ENCODE assay signal across 8 mouse cellular contexts in the genomic region with DNA sequence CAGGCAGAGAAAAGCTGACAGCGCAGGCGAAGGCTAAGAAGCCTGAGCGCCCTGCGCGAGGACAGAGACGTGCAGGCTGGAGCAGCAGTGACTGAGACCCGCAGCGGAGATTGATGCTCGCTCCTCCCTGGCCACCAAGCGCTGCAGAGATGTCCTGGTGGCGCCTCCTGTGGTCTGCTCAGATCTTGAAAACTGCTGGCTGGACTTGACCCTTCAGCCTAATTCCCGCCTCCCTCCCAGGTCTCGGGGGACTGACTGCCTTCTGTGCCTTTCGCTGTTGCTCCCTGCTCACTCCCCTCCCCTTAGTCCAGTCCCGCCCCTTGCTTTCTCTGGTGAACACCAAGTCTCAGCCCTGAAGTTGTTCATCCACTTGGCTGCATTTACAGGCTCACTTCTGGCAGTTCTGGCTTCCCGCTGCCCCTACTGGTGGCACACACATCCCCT. TPM values are rescaled to one million over a fixed set of nuclear protein-coding genes. Genes with fewer than 3 reads are reported as not detected.
DNase-seq lines count a peak whose midpoint lies in the region; ATAC-seq and TF ChIP-seq lines count a peak whose summit lies in the region.

A gene (minus strand): TSS at position 180 of the 444 bp plus-strand sequence.

- H3K9ac ChIP-seq in hindbrain, embryonic 13.5 days, result peak within 1 kb of the TSS; percentile 73
- H3K9ac ChIP-seq in midbrain, embryonic 12.5 days (replicated peaks), result peak within 1 kb of the TSS; percentile 50; the same call in 1 of the 2 replicates

- H3K4me1 ChIP-seq in hindbrain, embryonic 13.5 days (replicated peaks), result peaks cover 16% of the 10 kb centered on the region
- peaks cover 7% of the 10 kb centered on the region; the same call in 1 of the 2 replicates for H3K4me1 ChIP-seq in midbrain, embryonic 12.5 days
- H3K4me1 ChIP-seq in small intestine, adult 2 months (ENCODE audit: control insufficient read depth, insufficient read depth, insufficient read length, low read length), result no peaks in the 10 kb centered on the region

- H3K4me3 ChIP-seq in hindbrain, embryonic 13.5 days, result peak within 1 kb of the TSS; percentile 48
- H3K4me3 ChIP-seq in midbrain, embryonic 12.5 days, result peak within 1 kb of the TSS; percentile 47
- H3K4me3 ChIP-seq in small intestine, adult 2 months (ENCODE audit: low read depth, low read length), result peak within 1 kb of the TSS; percentile 8; the same call in 1 of the 2 replicates

- no peaks in the 10 kb centered on the region for H3K36me3 ChIP-seq in hindbrain, embryonic 13.5 days
- no peaks in the 10 kb centered on the region for H3K36me3 ChIP-seq in midbrain, embryonic 12.5 days
- no peaks in the 10 kb centered on the region for H3K36me3 ChIP-seq in small intestine, adult 2 months (ENCODE audit: control insufficient read depth, insufficient read depth, low read length)

- H3K9me3 ChIP-seq in hindbrain, embryonic 13.5 days, result no peaks in the 10 kb centered on the region
- no peaks in the 10 kb centered on the region for H3K9me3 ChIP-seq in midbrain, embryonic 12.5 days

- TF ChIP-seq CTCF in small intestine, adult 2 months (IDR thresholded peaks at IDR 0.05; ENCODE audit: extremely low read depth, insufficient read length, insufficient replicate concordance, low read depth, low read length), result no peak

- under 1% methylated on average over 16 of the region's 16 CpGs for WGBS in hindbrain, embryonic 13.5 days
- 1% methylated on average over 16 of the region's 16 CpGs for WGBS in midbrain, embryonic 12.5 days
- 6% methylated on average over 16 of the region's 16 CpGs for WGBS in small intestine, adult 2 months

- H3K27me3 ChIP-seq in hindbrain, embryonic 13.5 days, result peaks cover 15% of the 10 kb centered on the region
- peaks cover 11% of the 10 kb centered on the region for H3K27me3 ChIP-seq in midbrain, embryonic 12.5 days
- H3K27me3 ChIP-seq in small intestine, adult 2 months (ENCODE audit: control insufficient read depth, insufficient read depth, low read length), result no peaks in the 10 kb centered on the region

- ATAC-seq in hindbrain, embryonic 13.5 days (ENCODE audit: low FRiP score), result peak; percentile 91
- ATAC-seq in midbrain, embryonic 12.5 days (ENCODE audit: low FRiP score, low read depth), result peak; percentile 90

- TF ChIP-seq POLR2A in small intestine, adult 2 months (IDR thresholded peaks at IDR 0.05; ENCODE audit: low read depth, low read length), result no peak

- H3K4me2 ChIP-seq in hindbrain, embryonic 13.5 days, result peak within 1 kb of the TSS; percentile 87
- H3K4me2 ChIP-seq in midbrain, embryonic 12.5 days (replicated peaks), result peak within 1 kb of the TSS; percentile 81

- intact Hi-C loops in left cerebral cortex, postnatal 10 days (cut with DNase I), result loop anchor here (5.0 to 10.0 kb wide), 2 partner anchors 183 to 309 kb away; no protein-coding TSS in a partner anchor

- peak; percentile 67 for DNase-seq in ZHBTc4 (ENCODE audit: low read depth, low spot score)
- DNase-seq in cerebellum, postnatal 36 days, result peak; percentile 82 to 83
- peak; percentile 61 to 72 for DNase-seq in frontal cortex, postnatal 36 days (ENCODE audit: low spot score in 2 of 2)
- DNase-seq in left cerebral cortex, postnatal 10 days (ENCODE audit: extremely low spot score in 1 of 2, low spot score in 2 of 2), result peak; percentile 43 to 66
- DNase-seq in spleen, postnatal 4 days (ENCODE audit: low spot score in 2 of 2), result no peak

- no peak within 1 kb of the TSS for H3K27ac ChIP-seq in hindbrain, embryonic 13.5 days
- H3K27ac ChIP-seq in midbrain, embryonic 12.5 days (replicated peaks), result no peak within 1 kb of the TSS
- H3K27ac ChIP-seq in small intestine, adult 2 months (ENCODE audit: insufficient read depth, low read depth, low read length), result no peak within 1 kb of the TSS

RNA-seq across cellular contexts. Expression of the gene that starts here (rescaled TPM):
- polyA plus RNA-seq in hindbrain, embryonic 13.5 days (2015; fragmentation: Nextera tagmentation; extraction: Ambion mirVana), result 5.3 and 5.6 TPM in 2 replicates
- 100 to 1,000 TPM; 185 to 222 TPM for total RNA-seq in left cerebral cortex, postnatal 10 days (2021)
- polyA plus RNA-seq in midbrain, embryonic 12.5 days (2016; fragmentation: Nextera tagmentation; extraction: Ambion mirVana), result 1.7 TPM in 2 replicates
- polyA plus RNA-seq in small intestine, adult 2 months (2012; rRNA removed), result 0.06 and 0.14 TPM in 2 replicates

Comparison
In these comparisons a context has a peak if more than half of its experiments do, and no peak if none do; other contexts are left out.
1. DNase-seq: peak in ZHBTc4 (single experiment), cerebellum, postnatal 36 days (2 of 2), frontal cortex, postnatal 36 days (2 of 2) and left cerebral cortex, postnatal 10 days (2 of 2); none in spleen, postnatal 4 days (0 of 2).
2. Peak in every context shown above with its lines, with median percentiles within 50 percentile points of each other: H3K4me3 ChIP-seq.